Mouse (Mus musculus): ENCODE results near the gene Dnajb6.
"Not testable (repeated sequence)": the region's sequence is repeated elsewhere in the genome, so short reads cannot be mapped to it uniquely, and the experiment has no call there.

- not testable (repeated sequence) for TF ChIP-seq CTCF, EP300 (IDR thresholded peaks at IDR 0.05; ENCODE audit: low read depth)
Observed at GRCm38 (mm10) chr5:29779733-29780132, 44.2 kb downstream of the Dnajb6 start.
